Mouse (Mus musculus): ENCODE measurements at regions not wholly inside any gene's neighbourhood (a gene's known extent, or its start where the extent isn't known, plus 50 kb on each side); places are given as distances from the start of the nearest gene placed in this dataset.

DNA sequence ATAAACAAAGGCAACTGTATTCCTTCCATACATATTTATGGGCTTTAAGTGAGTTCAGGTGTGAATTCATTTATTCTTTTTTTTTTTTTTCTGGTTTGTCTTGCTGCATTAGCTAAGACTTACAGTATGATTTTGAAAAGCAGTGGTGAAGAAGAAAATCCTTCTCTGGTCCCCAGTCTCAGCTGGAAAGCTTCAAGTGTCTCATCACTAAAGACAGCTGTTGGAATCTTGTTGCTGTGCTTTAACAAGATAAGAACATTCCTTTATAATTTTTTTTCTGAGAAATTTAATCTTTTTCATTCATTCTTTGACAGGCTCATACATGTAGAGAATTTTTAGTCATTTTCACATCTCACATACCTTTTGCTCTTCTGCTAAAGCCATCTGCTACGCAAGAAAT is 297.6 kb downstream of the Dio2 start:
- no peak for TF ChIP-seq CTCF (IDR thresholded peaks at IDR 0.05; ENCODE audit: low read depth)
- TF ChIP-seq EP300 (optimal IDR thresholded peaks at IDR 0.05) = no peak

Measured in stomach, postnatal 0 days (tissue).